Mouse (Mus musculus) stomach, embryonic 15.5 days (tissue): ENCODE data around the gene P2rx7. TPM values are rescaled to one million over a fixed set of nuclear protein-coding genes. Genes with fewer than 3 reads are reported as not detected.
A peak's percentile ranks its signal among the peaks of the same experiment; 100 is the strongest.

ENCODE experiments used
- ATAC-seq: fragments of 200-750 bp; cut with Nextera tagmentation; 2 replicates; pipeline ENCODE4 v1.8.0; 2017; ENCODE audit warnings: low read depth, moderate number of reproducible peaks, moderate TSS enrichment; ENCODE audit not compliant: insufficient read depth, low FRiP score
- H3K27ac ChIP-seq: fragments of 300-500 bp; sonication (generic); 2 replicates; pipeline ENCODE4 v1.5.1; 2015; ENCODE audit warnings: mild to moderate bottlenecking, inconsistent platforms
- H3K27me3 ChIP-seq: fragments of 300-500 bp; sonication (generic); replicated peaks from 2 replicates; pipeline ENCODE4 v1.6.1; 2015; ENCODE audit warnings: inconsistent platforms
- H3K36me3 ChIP-seq: fragments of 300-500 bp; sonication (generic); 2 replicates; pipeline ENCODE4 v1.6.1; 2015; ENCODE audit warnings: inconsistent platforms
- H3K4me1 ChIP-seq: fragments of 300-500 bp; sonication (generic); 2 replicates; pipeline ENCODE4 v1.6.1; 2015; ENCODE audit warnings: inconsistent platforms
- H3K4me2 ChIP-seq: fragments of 300-500 bp; sonication (generic); 2 replicates; pipeline ENCODE4 v1.6.1; 2015; ENCODE audit warnings: mild to moderate bottlenecking, inconsistent platforms
- H3K4me3 ChIP-seq: fragments of 300-500 bp; sonication (generic); replicated peaks from 2 replicates; pipeline ENCODE4 v1.5.1; 2015; ENCODE audit warnings: inconsistent platforms
- H3K9ac ChIP-seq: fragments of 300-500 bp; sonication (generic); 2 replicates; pipeline ENCODE4 v1.6.1; 2015; ENCODE audit warnings: inconsistent platforms
- H3K9me3 ChIP-seq: fragments of 300-500 bp; sonication (generic); 2 replicates; pipeline ENCODE4 v1.6.1; 2016; ENCODE audit warnings: inconsistent platforms
- WGBS: fragments of 180-500 bp; shearing (Covaris S2); methylation state at CpG from one replicate; pipeline ENCODE4 v1.1.7; 2015; 5-methylcytosine and 5-hydroxymethylcytosine counted together
- polyA plus RNA-seq: library from polyadenylated mRNA; unstranded; fragments of >200 nt; fragmentation: Nextera tagmentation; extraction: Ambion mirVana; gene quantifications from 2 replicates; pipeline ENCODE4 v1.2.1, GENCODE M21; 2015

Gene P2rx7
- polyA plus RNA-seq, 1 experiment from 2014 or later = 3.4 TPM

DNA sequence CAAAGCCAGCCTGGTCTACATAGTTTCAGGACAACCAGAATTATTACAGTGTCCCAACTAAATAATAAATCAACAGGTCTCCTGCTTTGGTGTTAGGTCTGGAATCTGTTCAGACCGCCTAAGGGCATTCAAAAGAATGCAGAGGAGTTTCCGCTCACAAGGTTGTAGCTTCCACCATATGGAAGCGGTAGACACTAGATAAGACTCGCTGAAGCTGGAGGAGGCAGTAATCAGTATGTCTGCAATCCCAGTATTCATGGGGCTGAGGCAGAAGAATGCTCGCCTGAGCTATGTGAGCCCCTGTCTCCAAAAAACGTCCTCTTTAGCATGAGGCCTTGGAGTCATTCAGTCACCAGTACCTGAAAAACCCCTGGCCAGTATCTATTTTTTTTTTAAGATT, 65.1 kb downstream of the P2rx7 start:
- H3K27me3 ChIP-seq = no peaks in the 10 kb centered on the region
- H3K9ac ChIP-seq = no peak overlapping the region
- no peaks in the 10 kb centered on the region for H3K9me3 ChIP-seq
- ATAC-seq = no peak
- peaks cover 5% of the 10 kb centered on the region; the same call in 1 of the 2 replicates for H3K4me1 ChIP-seq
- H3K4me2 ChIP-seq = no peak overlapping the region
- no peak overlapping the region for H3K4me3 ChIP-seq
- 74% methylated on average over 6 of the region's 6 CpGs for WGBS
- no peaks in the 10 kb centered on the region for H3K36me3 ChIP-seq
- no peak overlapping the region for H3K27ac ChIP-seq

DNA sequence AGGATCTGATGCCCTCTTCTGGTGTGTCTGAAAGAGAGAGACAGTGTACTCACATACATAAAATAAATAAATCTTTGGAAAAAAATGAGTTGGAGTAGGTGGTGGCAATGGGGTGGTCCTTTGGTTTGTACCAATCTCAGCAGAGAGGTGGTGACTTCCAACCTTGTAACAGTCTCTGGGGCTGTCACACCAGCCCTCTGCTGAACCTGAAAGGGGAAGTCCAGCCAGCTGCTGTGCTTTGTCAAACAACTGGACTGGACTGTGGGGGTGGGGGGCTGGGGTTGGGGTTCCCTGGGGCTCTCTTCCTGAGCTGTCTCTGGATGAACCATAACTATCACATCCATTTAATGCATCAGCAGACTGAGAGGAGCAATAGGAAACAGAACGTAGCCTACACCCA, 72.0 kb downstream of the P2rx7 start:
- no peak for ATAC-seq
- H3K4me2 ChIP-seq = no peak overlapping the region
- no peak overlapping the region for H3K27ac ChIP-seq
- H3K36me3 ChIP-seq = no peaks in the 10 kb centered on the region
- H3K27me3 ChIP-seq = no peaks in the 10 kb centered on the region
- no peak overlapping the region for H3K4me3 ChIP-seq
- H3K9ac ChIP-seq = no peak overlapping the region
- no peaks in the 10 kb centered on the region; the same call in 1 of the 2 replicates for H3K9me3 ChIP-seq
- 59% methylated on average over 1 of the region's 1 CpGs for WGBS
- no peaks in the 10 kb centered on the region for H3K4me1 ChIP-seq

DNA sequence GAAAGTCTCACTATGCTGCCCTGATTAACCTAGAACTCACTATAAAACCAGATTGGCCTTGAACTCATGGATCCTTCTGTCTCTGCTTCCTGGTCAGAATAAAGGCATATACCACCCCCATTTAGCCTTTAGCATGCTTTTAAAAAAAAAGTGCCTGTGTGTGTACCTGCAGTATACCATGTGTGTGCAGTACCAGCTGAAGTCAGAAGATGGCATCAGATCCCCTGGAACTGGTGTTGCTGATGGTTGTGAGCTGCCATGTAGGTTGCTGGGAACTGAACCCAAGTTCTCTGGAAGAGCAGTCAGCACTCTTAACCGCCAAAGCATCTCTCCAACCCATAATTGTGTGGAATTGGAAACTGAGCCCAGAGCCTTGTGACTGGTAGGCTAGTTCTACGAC, 73.1 kb downstream of the P2rx7 start:
- no peaks in the 10 kb centered on the region for H3K27me3 ChIP-seq
- no peak overlapping the region for H3K4me2 ChIP-seq
- no peaks in the 10 kb centered on the region for H3K4me1 ChIP-seq
- H3K36me3 ChIP-seq = no peaks in the 10 kb centered on the region
- WGBS = 90% methylated on average over 2 of the region's 2 CpGs
- H3K9ac ChIP-seq = no peak overlapping the region
- no peak overlapping the region for H3K4me3 ChIP-seq
- H3K27ac ChIP-seq = no peak overlapping the region
- ATAC-seq = no peak
- no peaks in the 10 kb centered on the region; the same call in 1 of the 2 replicates for H3K9me3 ChIP-seq

DNA sequence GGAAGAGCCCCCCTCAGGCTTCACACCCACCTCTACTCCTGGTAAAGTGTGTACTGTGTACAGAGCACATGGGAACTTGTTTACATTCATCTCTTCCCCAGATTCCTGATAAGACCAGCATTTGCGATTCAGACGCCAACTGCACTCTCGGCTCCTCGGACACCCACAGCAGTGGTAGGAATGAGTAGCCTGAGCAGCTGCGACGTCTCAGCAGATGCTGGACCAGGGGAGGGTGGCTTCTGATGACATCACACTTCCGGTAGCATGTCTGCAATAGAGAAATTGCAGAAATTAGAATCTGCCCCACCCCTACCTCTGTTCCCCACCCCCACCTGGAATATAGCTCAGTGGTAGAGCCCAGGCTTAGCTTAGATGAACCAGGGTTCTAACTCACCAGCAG, 74.7 kb downstream of the P2rx7 start:
- Histone ChIP-seq H3K36me3 (no peaks in the 10 kb centered on the region), H3K4me1 (no peaks in the 10 kb centered on the region), H3K27ac (no peak overlapping the region), H3K9me3 (no peaks in the 10 kb centered on the region; the same call in 1 of the 2 replicates), H3K27me3 (no peaks in the 10 kb centered on the region), H3K9ac (no peak overlapping the region), H3K4me2 (no peak overlapping the region), H3K4me3 (no peak overlapping the region)
- WGBS = 34% methylated on average over 7 of the region's 7 CpGs
- ATAC-seq = no peak; the same call in 1 of the 2 replicates

DNA sequence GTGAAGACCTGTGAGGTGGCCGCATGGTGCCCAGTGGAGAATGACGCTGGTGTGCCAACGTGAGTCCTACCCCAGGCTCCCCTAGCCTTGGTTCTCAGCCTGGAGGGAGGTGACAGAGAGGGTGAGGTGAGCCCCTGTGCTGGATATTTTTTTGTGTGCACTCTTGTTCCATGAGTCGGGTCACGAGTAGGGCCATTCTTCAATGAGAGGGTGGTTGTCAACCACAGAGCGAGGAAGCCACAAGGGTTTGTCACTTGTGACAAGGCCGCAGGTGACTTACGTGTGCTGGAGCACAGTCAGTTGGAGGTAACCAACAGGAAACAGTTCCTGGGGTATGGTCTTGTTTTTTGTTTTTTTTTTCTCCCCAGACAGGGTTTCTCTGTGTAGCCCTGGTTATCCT, 75.5 kb downstream of the P2rx7 start:
- Histone ChIP-seq H3K4me2 (no peak overlapping the region), H3K4me3 (no peak overlapping the region), H3K9me3 (no peaks in the 10 kb centered on the region; the same call in 1 of the 2 replicates), H3K36me3 (no peaks in the 10 kb centered on the region), H3K27ac (no peak overlapping the region), H3K9ac (no peak overlapping the region), H3K27me3 (no peaks in the 10 kb centered on the region), H3K4me1 (no peaks in the 10 kb centered on the region)
- ATAC-seq = no peak
- WGBS = 94% methylated on average over 8 of the region's 8 CpGs

DNA sequence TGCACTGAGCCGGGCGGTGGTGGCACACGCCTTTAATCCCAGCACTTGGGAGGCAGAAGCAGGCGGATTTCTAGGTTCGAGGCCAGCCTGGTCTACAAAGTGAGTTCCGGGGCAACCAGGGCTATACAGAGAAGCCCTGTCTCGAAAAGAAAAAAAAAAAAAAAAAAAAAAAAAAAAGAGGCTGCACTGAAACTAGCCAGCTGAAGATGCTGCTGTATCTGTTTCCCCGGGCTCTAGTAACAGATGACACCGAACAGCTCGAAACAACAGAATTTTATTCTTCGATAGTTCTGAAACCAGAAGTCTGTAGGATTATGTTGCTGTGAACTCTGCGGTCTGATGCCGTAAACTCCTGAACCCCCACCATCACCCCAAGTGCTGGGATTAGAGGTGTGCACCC, 81.7 kb downstream of the P2rx7 start:
- Histone ChIP-seq H3K9ac (no peak overlapping the region), H3K4me3 (no peak overlapping the region), H3K36me3 (no peaks in the 10 kb centered on the region), H3K27me3 (no peaks in the 10 kb centered on the region), H3K9me3 (no peaks in the 10 kb centered on the region), H3K4me1 (0 out of 2 replicates have a peak, but pooled peaks cover 3% of the 10 kb centered on the region), H3K4me2 (no peak overlapping the region), H3K27ac (no peak overlapping the region)
- no peak for ATAC-seq
- 86% methylated on average over 13 of the region's 13 CpGs for WGBS

DNA sequence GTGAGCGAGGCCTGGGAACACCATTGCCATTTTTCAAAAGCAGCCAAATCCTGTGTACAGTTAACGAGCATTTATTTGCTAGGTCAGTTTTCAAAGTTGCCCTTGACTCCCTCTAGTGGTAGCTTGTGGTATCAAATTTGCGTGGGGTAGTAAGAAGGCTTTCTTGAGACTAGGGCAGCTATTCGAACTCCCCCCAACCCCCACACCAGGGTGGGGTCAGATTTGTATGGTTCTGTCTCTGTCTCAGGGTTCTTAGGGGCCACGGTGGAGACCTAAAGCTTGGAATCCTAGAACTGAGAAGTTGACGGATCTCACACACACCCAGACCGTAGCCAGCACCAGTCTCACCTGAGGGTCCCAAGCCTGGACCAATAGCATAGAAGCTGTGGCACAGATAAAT, 82.4 kb downstream of the P2rx7 start:
- H3K9me3 ChIP-seq = no peaks in the 10 kb centered on the region
- no peaks in the 10 kb centered on the region for H3K36me3 ChIP-seq
- H3K9ac ChIP-seq = no peak overlapping the region
- H3K4me1 ChIP-seq = 0 out of 2 replicates have a peak, but pooled peaks cover 3% of the 10 kb centered on the region
- WGBS = 17% methylated on average over 7 of the region's 7 CpGs
- no peak overlapping the region for H3K4me3 ChIP-seq
- no peak overlapping the region for H3K27ac ChIP-seq
- no peaks in the 10 kb centered on the region for H3K27me3 ChIP-seq
- H3K4me2 ChIP-seq = no peak overlapping the region
- no peak for ATAC-seq

DNA sequence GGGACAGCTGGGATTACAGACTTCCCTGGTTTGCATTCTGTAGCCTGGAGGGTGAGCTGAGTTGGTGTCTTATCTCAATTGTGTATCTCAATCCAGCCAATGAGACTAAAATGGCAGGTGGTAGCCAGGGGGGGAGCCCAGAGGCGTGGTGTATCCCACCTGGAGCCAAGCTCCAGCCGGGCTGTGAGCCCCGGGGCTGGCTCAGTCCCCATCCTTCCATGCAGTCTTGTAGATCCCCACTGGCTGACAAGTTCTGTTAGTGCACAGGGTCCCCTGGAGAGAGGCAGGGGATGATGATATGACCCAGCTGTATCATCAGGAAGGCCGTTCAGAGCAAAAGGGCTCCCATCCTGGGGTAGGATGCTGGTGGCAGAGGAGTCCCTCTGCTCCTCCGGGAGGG, 82.9 kb downstream of the P2rx7 start:
- H3K9ac ChIP-seq = no peak overlapping the region
- H3K36me3 ChIP-seq = no peaks in the 10 kb centered on the region
- H3K4me2 ChIP-seq = no peak overlapping the region
- ATAC-seq = no peak
- no peaks in the 10 kb centered on the region for H3K27me3 ChIP-seq
- H3K4me3 ChIP-seq = no peak overlapping the region
- H3K9me3 ChIP-seq = no peaks in the 10 kb centered on the region
- H3K4me1 ChIP-seq = peaks cover 7% of the 10 kb centered on the region; the same call in 1 of the 2 replicates
- WGBS = 66% methylated on average over 5 of the region's 5 CpGs
- no peak overlapping the region for H3K27ac ChIP-seq

DNA sequence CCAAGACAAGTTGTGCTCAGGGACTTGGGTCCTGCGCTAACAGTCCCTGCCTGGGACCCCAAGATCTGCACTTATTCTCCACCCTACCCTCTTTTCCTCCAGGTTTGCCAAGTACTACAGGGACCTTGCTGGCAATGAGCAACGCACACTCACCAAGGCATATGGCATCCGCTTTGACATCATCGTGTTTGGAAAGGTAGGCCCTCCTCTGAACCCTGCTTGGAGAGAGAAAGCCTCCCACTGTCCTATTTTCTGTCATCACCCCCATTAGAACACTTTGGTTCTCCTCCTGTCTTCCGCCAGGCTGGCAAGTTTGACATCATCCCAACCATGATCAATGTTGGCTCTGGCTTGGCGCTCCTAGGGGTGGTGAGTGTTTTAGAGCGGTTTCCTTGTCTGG, 83.4 kb downstream of the P2rx7 start:
- WGBS = 92% methylated on average over 7 of the region's 7 CpGs

DNA sequence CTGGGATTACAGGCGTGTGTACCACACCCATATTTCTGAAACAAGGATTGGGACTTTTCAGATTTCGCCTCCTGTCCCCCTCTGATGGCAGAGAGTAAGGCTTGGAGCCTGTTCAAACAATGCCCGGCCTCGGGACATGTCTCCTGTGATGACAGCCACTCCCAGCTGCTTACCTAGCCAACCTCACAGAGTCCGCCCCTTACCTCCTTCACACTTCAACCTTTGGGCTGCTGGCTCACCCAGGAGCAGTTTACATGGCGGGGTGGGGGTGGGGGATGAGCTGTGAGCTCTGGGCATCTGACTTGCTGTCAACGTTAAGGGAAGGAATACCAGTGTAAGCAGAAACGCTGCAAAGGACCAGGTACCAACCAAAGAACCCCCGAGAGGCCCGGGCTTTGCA, 87.1 kb downstream of the P2rx7 start:
- Histone ChIP-seq H3K4me2 (no peak overlapping the region), H3K27ac (no peak overlapping the region), H3K4me1 (peaks cover 18% of the 10 kb centered on the region), H3K4me3 (no peak overlapping the region), H3K27me3 (no peaks in the 10 kb centered on the region), H3K36me3 (no peaks in the 10 kb centered on the region), H3K9ac (no peak overlapping the region), H3K9me3 (no peaks in the 10 kb centered on the region)
- no peak for ATAC-seq
- 75% methylated on average over 10 of the region's 10 CpGs for WGBS

More for the DNA sequence above, 83.4 kb downstream of the P2rx7 start:
- Histone ChIP-seq H3K4me1 (peaks cover 11% of the 10 kb centered on the region; the same call in 1 of the 2 replicates), H3K4me3 (no peak overlapping the region), H3K27me3 (no peaks in the 10 kb centered on the region), H3K9me3 (no peaks in the 10 kb centered on the region), H3K27ac (no peak overlapping the region), H3K4me2 (no peak overlapping the region), H3K9ac (no peak overlapping the region), H3K36me3 (no peaks in the 10 kb centered on the region)
- ATAC-seq = no peak

DNA sequence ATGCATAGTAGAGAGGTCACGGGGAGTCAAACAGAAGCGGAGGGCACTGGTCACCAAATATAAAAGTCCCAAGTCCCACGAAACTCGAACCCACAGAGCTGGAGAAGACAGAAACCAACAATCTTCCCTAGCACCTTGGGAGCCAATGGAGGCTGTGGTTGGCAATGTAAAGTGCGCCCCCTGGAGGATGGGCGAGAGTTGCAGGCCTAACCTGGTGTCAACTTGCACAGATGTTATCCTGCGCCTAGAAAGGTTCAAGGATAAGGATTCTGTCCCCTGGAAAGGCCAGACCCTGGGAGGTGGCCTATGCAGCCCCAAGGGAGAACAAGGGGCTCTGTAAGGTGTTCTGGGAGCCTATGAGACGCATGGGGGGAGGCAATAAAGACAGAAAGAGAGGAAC, 87.6 kb downstream of the P2rx7 start:
- no peak overlapping the region for H3K4me3 ChIP-seq
- peak overlapping the region; percentile 78 for H3K27ac ChIP-seq
- 68% methylated on average over 8 of the region's 8 CpGs for WGBS
- H3K9me3 ChIP-seq = no peaks in the 10 kb centered on the region
- no peaks in the 10 kb centered on the region for H3K36me3 ChIP-seq
- H3K4me2 ChIP-seq = no peak overlapping the region
- H3K9ac ChIP-seq = no peak overlapping the region
- H3K27me3 ChIP-seq = no peaks in the 10 kb centered on the region
- peaks cover 17% of the 10 kb centered on the region for H3K4me1 ChIP-seq
- ATAC-seq = no peak

DNA sequence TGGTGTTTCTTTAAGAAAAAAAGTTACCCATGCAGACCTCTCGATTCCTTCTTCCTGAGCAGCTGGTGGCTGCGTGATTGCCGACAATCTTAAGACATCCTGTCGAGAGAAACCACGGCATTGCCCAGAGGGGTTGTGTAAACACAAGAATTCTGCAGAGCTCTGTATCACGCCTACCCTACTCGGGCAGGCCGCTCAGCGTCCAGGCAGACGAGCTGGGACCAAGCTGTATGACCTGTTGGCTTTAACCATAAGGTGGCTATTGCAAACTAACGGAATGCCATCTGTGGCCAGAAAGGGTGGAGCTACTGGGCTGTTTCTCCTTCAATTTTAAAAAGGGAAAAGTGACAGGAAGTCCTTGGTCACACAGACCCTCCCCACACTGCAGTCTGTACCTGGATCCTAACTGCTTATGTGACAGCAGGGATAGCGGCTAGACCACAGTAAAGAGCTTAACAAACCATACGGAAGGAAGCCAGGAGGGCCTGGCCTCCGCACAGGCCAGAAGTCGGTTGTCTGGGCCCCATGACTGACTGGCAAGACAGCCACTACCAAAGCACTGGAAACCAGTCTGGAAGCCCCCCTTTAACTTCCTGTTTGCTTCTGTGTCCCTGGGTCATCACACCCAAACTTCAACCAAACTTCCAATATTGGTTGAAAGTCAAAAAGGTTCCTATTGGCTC, 88.4 kb downstream of the P2rx7 start:
- 17% methylated on average over 15 of the region's 15 CpGs for WGBS
- no peaks in the 10 kb centered on the region for H3K36me3 ChIP-seq
- H3K9me3 ChIP-seq = no peaks in the 10 kb centered on the region
- no peak overlapping the region for H3K9ac ChIP-seq
- H3K27ac ChIP-seq = peak overlapping the region; percentile 78
- H3K4me3 ChIP-seq = no peak overlapping the region
- H3K27me3 ChIP-seq = no peaks in the 10 kb centered on the region
- ATAC-seq = peak; percentile 24; the same call in 1 of the 2 replicates
- peak overlapping the region; percentile 22; the same call in 1 of the 2 replicates for H3K4me2 ChIP-seq
- peaks cover 17% of the 10 kb centered on the region for H3K4me1 ChIP-seq
